Mouse (Mus musculus): ENCODE data around the gene Prss2. TPM values are rescaled to one million over a fixed set of nuclear protein-coding genes. Genes with fewer than 3 reads are reported as not detected.

The Prss2 gene
- polyA plus RNA-seq, 1 experiment: 13.8 TPM

GRCm38 (mm10) chr6:41543411-41544050 lies 21.9 kb downstream of the Prss2 start:
- H3K27me3 ChIP-seq (ENCODE audit: control insufficient read depth, insufficient read depth, low read length): no peaks in the 10 kb centered on the region
- no peaks in the 10 kb centered on the region for H3K4me1 ChIP-seq (replicated peaks; ENCODE audit: control insufficient read depth, insufficient read depth, low read length)
- peak overlapping the region; percentile 100 for H3K27ac ChIP-seq (ENCODE audit: control insufficient read depth, insufficient read depth, low read length)
- peak overlapping the region; percentile 97 for H3K4me3 ChIP-seq (ENCODE audit: control insufficient read depth, insufficient read depth, low read length)
- TF ChIP-seq POLR2A (IDR thresholded peaks at IDR 0.05; ENCODE audit: control insufficient read depth, extremely low read depth, insufficient read depth, low read length, poor library complexity): 0 out of 2 replicates have a peak, but pooled peaks have one; percentile 24
- TF ChIP-seq CTCF (IDR thresholded peaks at IDR 0.05; ENCODE audit: borderline replicate concordance, control insufficient read depth, extremely low read depth, insufficient read depth, low read length, poor library complexity): no peak
- WGBS: 1% methylated on average over 28 of the region's 28 CpGs
- peaks cover 74% of the 10 kb centered on the region for H3K36me3 ChIP-seq (ENCODE audit: control insufficient read depth, insufficient read depth, low read length)
- no peak for DNase-seq

DNA sequence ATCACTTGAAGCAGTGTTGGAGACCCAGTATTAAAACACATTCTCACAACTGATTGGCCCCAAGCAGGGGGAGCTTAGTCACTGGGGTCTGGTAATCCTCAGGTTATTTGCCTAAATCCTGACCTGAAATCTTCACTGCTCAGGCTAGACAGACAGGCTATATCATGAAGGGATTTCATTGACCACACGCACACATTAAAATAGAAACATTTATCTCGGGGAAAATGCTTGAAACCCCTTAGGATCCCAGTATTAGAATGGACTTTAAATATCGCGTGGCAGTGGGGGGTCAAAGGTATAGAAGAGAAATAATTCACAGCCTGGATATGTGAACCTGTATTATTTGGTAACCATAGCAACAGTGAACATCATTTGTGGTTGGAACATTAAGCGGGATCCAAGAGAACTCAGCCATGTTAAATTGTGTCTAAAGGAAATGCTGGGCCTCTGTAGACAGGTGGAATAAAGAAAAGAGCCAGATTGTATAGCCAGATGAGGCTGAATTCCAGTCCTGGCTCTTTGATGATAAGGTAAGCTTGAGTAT lies 22.9 kb downstream of the Prss2 start:
- no peak for DNase-seq
- no peak for TF ChIP-seq CTCF (IDR thresholded peaks at IDR 0.05; ENCODE audit: borderline replicate concordance, control insufficient read depth, extremely low read depth, insufficient read depth, low read length, poor library complexity)
- TF ChIP-seq POLR2A (IDR thresholded peaks at IDR 0.05; ENCODE audit: control insufficient read depth, extremely low read depth, insufficient read depth, low read length, poor library complexity): no peak
- H3K36me3 ChIP-seq (ENCODE audit: control insufficient read depth, insufficient read depth, low read length): peaks cover 71% of the 10 kb centered on the region
- whole genome bisulfite sequencing: 7% methylated on average over 5 of the region's 5 CpGs
- H3K27ac ChIP-seq (ENCODE audit: control insufficient read depth, insufficient read depth, low read length): peak overlapping the region; percentile 100; the same call in 1 of the 2 replicates
- no peaks in the 10 kb centered on the region for H3K27me3 ChIP-seq (ENCODE audit: control insufficient read depth, insufficient read depth, low read length)
- peak overlapping the region; percentile 97 for H3K4me3 ChIP-seq (ENCODE audit: control insufficient read depth, insufficient read depth, low read length)
- no peaks in the 10 kb centered on the region for H3K4me1 ChIP-seq (replicated peaks; ENCODE audit: control insufficient read depth, insufficient read depth, low read length)

- WGBS: 19% methylated on average over 4 of the region's 4 CpGs
- peak overlapping the region; percentile 100 for H3K27ac ChIP-seq (ENCODE audit: control insufficient read depth, insufficient read depth, low read length)
- no peaks in the 10 kb centered on the region for H3K4me1 ChIP-seq (replicated peaks; ENCODE audit: control insufficient read depth, insufficient read depth, low read length)
- peaks cover 62% of the 10 kb centered on the region for H3K36me3 ChIP-seq (ENCODE audit: control insufficient read depth, insufficient read depth, low read length)
- no peaks in the 10 kb centered on the region for H3K27me3 ChIP-seq (ENCODE audit: control insufficient read depth, insufficient read depth, low read length)
- no peak for DNase-seq
- peak overlapping the region; percentile 22; the same call in 1 of the 2 replicates for H3K4me3 ChIP-seq (ENCODE audit: control insufficient read depth, insufficient read depth, low read length)
- TF ChIP-seq CTCF (IDR thresholded peaks at IDR 0.05; ENCODE audit: borderline replicate concordance, control insufficient read depth, extremely low read depth, insufficient read depth, low read length, poor library complexity): no peak
- TF ChIP-seq POLR2A (IDR thresholded peaks at IDR 0.05; ENCODE audit: control insufficient read depth, extremely low read depth, insufficient read depth, low read length, poor library complexity): no peak
Measured at GRCm38 (mm10) chr6:41545266-41545665, 23.7 kb downstream of the Prss2 start.

DNA sequence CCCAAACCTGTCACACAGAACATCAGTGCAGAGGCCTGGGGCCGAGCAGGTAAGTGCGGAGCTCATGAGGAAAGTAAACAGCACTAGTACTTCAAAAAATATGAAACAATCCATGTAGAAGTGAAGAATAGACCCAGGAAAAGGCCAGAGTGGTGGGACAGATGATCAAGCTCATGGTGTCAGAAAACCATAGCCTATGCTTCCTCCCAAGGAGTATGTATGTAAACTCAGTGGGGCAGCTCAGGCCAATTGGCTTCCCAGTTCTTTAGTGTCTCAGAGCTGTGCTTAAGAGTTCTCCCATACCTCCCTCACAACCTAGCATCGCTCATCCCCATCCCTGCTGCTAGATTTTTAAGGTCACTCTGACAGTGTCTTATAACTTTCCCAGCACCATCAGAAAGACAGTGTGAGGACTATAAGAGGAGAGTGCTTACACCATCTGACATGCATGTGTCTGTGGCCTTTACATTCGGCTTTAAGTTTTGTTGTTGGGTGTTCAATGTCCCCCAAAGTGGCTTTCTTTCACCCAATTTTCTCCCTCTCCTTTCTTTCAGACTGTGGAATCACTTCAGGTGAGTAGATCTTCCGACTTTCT lies 25.6 kb downstream of the Prss2 start:
- H3K27ac ChIP-seq (ENCODE audit: control insufficient read depth, insufficient read depth, low read length): peak overlapping the region; percentile 100
- peak overlapping the region; percentile 63 for H3K4me3 ChIP-seq (ENCODE audit: control insufficient read depth, insufficient read depth, low read length)
- TF ChIP-seq CTCF (IDR thresholded peaks at IDR 0.05; ENCODE audit: borderline replicate concordance, control insufficient read depth, extremely low read depth, insufficient read depth, low read length, poor library complexity): no peak
- no peaks in the 10 kb centered on the region for H3K27me3 ChIP-seq (ENCODE audit: control insufficient read depth, insufficient read depth, low read length)
- peaks cover 60% of the 10 kb centered on the region for H3K36me3 ChIP-seq (ENCODE audit: control insufficient read depth, insufficient read depth, low read length)
- no peak for DNase-seq
- 49% methylated on average over 5 of the region's 5 CpGs for WGBS
- H3K4me1 ChIP-seq (replicated peaks; ENCODE audit: control insufficient read depth, insufficient read depth, low read length): peaks cover 3% of the 10 kb centered on the region

GRCm38 (mm10) chr6:41548286-41548685 lies 26.7 kb downstream of the Prss2 start:
- no peak for DNase-seq
- Histone ChIP-seq H3K36me3 (ENCODE audit: control insufficient read depth, insufficient read depth, low read length) (peaks cover 58% of the 10 kb centered on the region), H3K27me3 (ENCODE audit: control insufficient read depth, insufficient read depth, low read length) (no peaks in the 10 kb centered on the region), H3K4me3 (ENCODE audit: control insufficient read depth, insufficient read depth, low read length) (no peak overlapping the region), H3K4me1 (replicated peaks; ENCODE audit: control insufficient read depth, insufficient read depth, low read length) (peaks cover 3% of the 10 kb centered on the region), H3K27ac (ENCODE audit: control insufficient read depth, insufficient read depth, low read length) (peak overlapping the region; percentile 100; the same call in 1 of the 2 replicates)
- 80% methylated on average over 1 of the region's 1 CpGs for WGBS
- TF ChIP-seq POLR2A (IDR thresholded peaks at IDR 0.05; ENCODE audit: control insufficient read depth, extremely low read depth, insufficient read depth, low read length, poor library complexity) (no peak), CTCF (IDR thresholded peaks at IDR 0.05; ENCODE audit: borderline replicate concordance, control insufficient read depth, extremely low read depth, insufficient read depth, low read length, poor library complexity) (no peak)

GRCm38 (mm10) chr6:41553356-41554010 lies 31.9 kb downstream of the Prss2 start:
- no peaks in the 10 kb centered on the region for H3K27me3 ChIP-seq (ENCODE audit: control insufficient read depth, insufficient read depth, low read length)
- peak; percentile 70 for DNase-seq
- 8% methylated on average over 5 of the region's 5 CpGs for WGBS
- TF ChIP-seq CTCF (IDR thresholded peaks at IDR 0.05; ENCODE audit: borderline replicate concordance, control insufficient read depth, extremely low read depth, insufficient read depth, low read length, poor library complexity): no peak
- no peak for TF ChIP-seq POLR2A (IDR thresholded peaks at IDR 0.05; ENCODE audit: control insufficient read depth, extremely low read depth, insufficient read depth, low read length, poor library complexity)
- H3K4me1 ChIP-seq (replicated peaks; ENCODE audit: control insufficient read depth, insufficient read depth, low read length): peaks cover 5% of the 10 kb centered on the region
- H3K27ac ChIP-seq (ENCODE audit: control insufficient read depth, insufficient read depth, low read length): peak overlapping the region; percentile 100
- peaks cover 6% of the 10 kb centered on the region for H3K36me3 ChIP-seq (ENCODE audit: control insufficient read depth, insufficient read depth, low read length)
- H3K4me3 ChIP-seq (ENCODE audit: control insufficient read depth, insufficient read depth, low read length): no peak overlapping the region

All from thymus, adult 2 months (tissue).